Mouse (Mus musculus) ES-E14 (cell line): ENCODE measurements around the gene Vps26a.

Experiments used
- CHD2 ChIP-seq: IDR thresholded peaks from 2 replicates; pipeline ENCODE4 v1.6.1; 2014; ENCODE audit warnings: mild to moderate bottlenecking, low read depth, low read length, inconsistent platforms
- HCFC1 ChIP-seq: IDR thresholded peaks from 2 replicates; pipeline ENCODE4 v1.6.1; 2012; ENCODE audit warnings: low read length, inconsistent platforms, borderline replicate concordance; ENCODE audit not compliant: insufficient read depth
- MAFK ChIP-seq: IDR thresholded peaks from 2 replicates; pipeline ENCODE4 v1.6.1; 2014; ENCODE audit warnings: mild to moderate bottlenecking, low read depth, low read length, inconsistent platforms; ENCODE audit not compliant: insufficient read depth
- ZC3H11A ChIP-seq: IDR thresholded peaks from 2 replicates; pipeline ENCODE4 v1.6.1; 2012; ENCODE audit warnings: low read depth, mild to moderate bottlenecking, inconsistent platforms, low read length, borderline replicate concordance
- ZNF384 ChIP-seq: IDR thresholded peaks from 2 replicates; pipeline ENCODE4 v1.6.1; 2012; ENCODE audit warnings: low read depth, low read length, inconsistent platforms

DNA sequence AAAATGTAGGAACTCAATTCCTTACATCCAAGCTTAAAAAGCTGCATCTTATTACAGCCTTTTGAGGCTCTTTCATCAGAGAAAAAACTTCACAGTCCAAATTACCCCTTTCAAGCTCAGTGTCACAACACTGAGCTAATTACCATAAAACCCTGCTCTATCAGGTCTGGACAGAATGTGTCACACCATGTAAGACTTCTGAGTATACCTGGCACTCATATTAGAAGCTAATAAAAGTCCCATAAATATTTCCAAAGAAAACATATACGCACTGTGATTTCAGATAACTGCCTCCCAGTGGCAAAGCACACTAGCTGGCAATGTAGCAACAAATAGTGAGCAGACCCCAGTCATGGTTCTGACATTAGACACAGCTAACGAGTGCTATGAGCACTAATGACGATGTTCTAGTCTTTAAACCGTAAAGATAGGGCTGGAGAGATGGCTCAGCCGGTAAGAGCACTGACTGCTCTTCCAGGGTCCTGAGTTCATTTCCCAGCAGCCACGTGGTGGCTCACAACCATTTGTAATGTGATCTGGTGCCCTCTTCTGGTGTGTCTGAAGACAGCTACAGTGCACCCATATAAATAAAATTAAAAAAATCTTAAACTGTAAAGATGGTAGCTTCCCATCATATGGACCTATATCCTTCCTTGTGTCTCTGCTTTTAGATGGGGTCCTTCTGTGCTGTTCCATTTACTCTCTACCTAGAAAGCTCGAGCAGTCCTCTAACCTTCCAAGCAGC, 5.3 kb downstream of the Vps26a start:
- TF ChIP-seq ZNF384 = no peak
- TF ChIP-seq ZC3H11A = no peak
- TF ChIP-seq CHD2 = no peak
- TF ChIP-seq MAFK = no peak
- no peak for TF ChIP-seq HCFC1
